Mouse (Mus musculus) cerebellum, adult 2 months (tissue): ENCODE measurements around the gene Trim59. TPM values are rescaled to one million over a fixed set of nuclear protein-coding genes. Genes with fewer than 3 reads are reported as not detected.

ENCODE experiments used
- DNase-seq, 2 experiments: peaks; one replicate each; pipeline ENCODE4 v3.0.0; 2021
- H3K27ac ChIP-seq: fragments of 200-500 bp; 2 replicates; pipeline ENCODE4 v1.5.1; 2012; ENCODE audit warnings: low read length, control low read depth, inconsistent platforms; ENCODE audit not compliant: insufficient read depth
- H3K27me3 ChIP-seq: fragments of 200-500 bp; 2 replicates; pipeline ENCODE4 v1.6.1; 2012; ENCODE audit warnings: inconsistent platforms, mild to moderate bottlenecking, low read length, moderate library complexity; ENCODE audit not compliant: control insufficient read depth, insufficient read depth
- H3K4me1 ChIP-seq: fragments of 200-500 bp; 2 replicates; pipeline ENCODE4 v1.6.1; 2011; ENCODE audit warnings: low read length; ENCODE audit not compliant: control insufficient read depth, insufficient read depth
- H3K4me3 ChIP-seq: fragments of 200-500 bp; replicated peaks from 2 replicates; pipeline ENCODE3; 2011; ENCODE audit warnings: mild to moderate bottlenecking, low read depth, low read length, control low read depth; ENCODE audit not compliant: insufficient read depth
- CTCF ChIP-seq: fragments of 200-500 bp; IDR thresholded peaks from 2 replicates; pipeline ENCODE4 v1.5.1; 2011; ENCODE audit warnings: low read depth, mild to moderate bottlenecking, control low read depth, low read length, moderate library complexity, borderline replicate concordance; ENCODE audit not compliant: insufficient read depth
- POLR2A ChIP-seq: fragments of 200-500 bp; IDR thresholded peaks from 2 replicates; pipeline ENCODE4 v1.6.1; 2011; ENCODE audit warnings: low read length, control low read depth, borderline replicate concordance; ENCODE audit not compliant: insufficient read depth
- WGBS: fragments of 180-500 bp; shearing (Covaris S2); methylation state at CpG from one replicate; pipeline ENCODE4 v1.1.7; 2018; 5-methylcytosine and 5-hydroxymethylcytosine counted together
- polyA plus RNA-seq: library from polyadenylated mRNA; depleted of rRNA; stranded (reverse); fragments of >200 nt; gene quantifications from 2 replicates; pipeline ENCODE4 v1.2.3, GENCODE M21; 2012; rRNA removed

Trim59 gene
- polyA plus RNA-seq = 12.5 and 17.3 TPM in 2 replicates

- peak within 1 kb of the TSS; percentile 21; the same call in 1 of the 2 replicates for H3K27ac ChIP-seq
- peak; percentile 64; the same call in 1 of the 2 replicates for TF ChIP-seq POLR2A
- no peak; the same call in 1 of the 2 replicates for TF ChIP-seq CTCF
- DNase-seq = peak; percentile 93 to 94
- WGBS = under 1% methylated on average over 80 of the region's 80 CpGs
- peak within 1 kb of the TSS; percentile 93 for H3K4me3 ChIP-seq
- no peaks in the 10 kb centered on the region for H3K27me3 ChIP-seq
- H3K4me1 ChIP-seq = no peaks in the 10 kb centered on the region
Measured at GRCm38 (mm10) chr3:69044645-69045399, at the start of gene Trim59. TSS of gene Trim59 (minus strand) at chr3:69044755.

GRCm38 (mm10) chr3:69064005-69064404 lies 19.4 kb upstream of the Trim59 start:
- 14% methylated on average over 1 of the region's 1 CpGs for WGBS
- TF ChIP-seq CTCF (no peak), POLR2A (no peak)
- H3K27me3 ChIP-seq = no peaks in the 10 kb centered on the region
- H3K4me1 ChIP-seq = no peaks in the 10 kb centered on the region
- no peak overlapping the region for H3K4me3 ChIP-seq
- H3K27ac ChIP-seq = no peak overlapping the region
- DNase-seq = no peak

- WGBS = 90% methylated on average over 1 of the region's 1 CpGs
- TF ChIP-seq CTCF (no peak), POLR2A (no peak)
- no peaks in the 10 kb centered on the region for H3K27me3 ChIP-seq
Measured at GRCm38 (mm10) chr3:69062764-69063163, 18.2 kb upstream of the Trim59 start.

GRCm38 (mm10) chr3:69060672-69061071 lies 16.1 kb upstream of the Trim59 start:
- WGBS = 97% methylated on average over 4 of the region's 4 CpGs
- TF ChIP-seq CTCF = no peak
- no peaks in the 10 kb centered on the region for H3K4me1 ChIP-seq

More at GRCm38 (mm10) chr3:69062764-69063163, 18.2 kb upstream of the Trim59 start:
- no peak for DNase-seq
- no peak overlapping the region for H3K4me3 ChIP-seq
- H3K4me1 ChIP-seq = no peaks in the 10 kb centered on the region
- H3K27ac ChIP-seq = no peak overlapping the region

GRCm38 (mm10) chr3:69055871-69056270 lies 11.3 kb upstream of the Trim59 start:
- no peak for DNase-seq
- H3K27ac ChIP-seq = no peak overlapping the region
- H3K4me1 ChIP-seq = no peaks in the 10 kb centered on the region
- WGBS = 8% methylated on average over 3 of the region's 3 CpGs
- no peaks in the 10 kb centered on the region for H3K27me3 ChIP-seq
- no peak overlapping the region for H3K4me3 ChIP-seq
- TF ChIP-seq POLR2A (no peak), CTCF (no peak)

More at GRCm38 (mm10) chr3:69060672-69061071, 16.1 kb upstream of the Trim59 start:
- Histone ChIP-seq H3K27ac (no peak overlapping the region), H3K27me3 (no peaks in the 10 kb centered on the region), H3K4me3 (no peak overlapping the region)
- DNase-seq = no peak

- no peaks in the 10 kb centered on the region for H3K27me3 ChIP-seq
- no peak overlapping the region for H3K4me3 ChIP-seq
- no peaks in the 10 kb centered on the region for H3K4me1 ChIP-seq
- TF ChIP-seq CTCF (no peak), POLR2A (no peak)
- H3K27ac ChIP-seq = no peak overlapping the region
- DNase-seq = no peak
- 75% methylated on average over 7 of the region's 7 CpGs for WGBS
Measured at GRCm38 (mm10) chr3:69054760-69055432, 10.3 kb upstream of the Trim59 start.

- TF ChIP-seq POLR2A = no peak
- no peak for TF ChIP-seq CTCF
- H3K4me3 ChIP-seq = no peak overlapping the region
- H3K27me3 ChIP-seq = no peaks in the 10 kb centered on the region
- 88% methylated on average over 11 of the region's 11 CpGs for WGBS
- no peak overlapping the region for H3K27ac ChIP-seq
- no peaks in the 10 kb centered on the region for H3K4me1 ChIP-seq
- DNase-seq = no peak
Measured at GRCm38 (mm10) chr3:69051894-69052293, 7.3 kb upstream of the Trim59 start.
